Mouse (Mus musculus) erythroblast, embryonic 14.5 days (primary cell): ENCODE data around the gene Cd101.

ENCODE experiments used
- GATA1 ChIP-seq: IDR thresholded peaks from 2 replicates; pipeline ENCODE4 v1.6.1; 2012; ENCODE audit warnings: low read length, inconsistent platforms, mixed read lengths
- TAL1 ChIP-seq: IDR thresholded peaks from 3 replicates; pipeline ENCODE4 v1.6.1; 2012; ENCODE audit warnings: low read length, inconsistent platforms, mixed read lengths

GRCm38 (mm10) chr3:101033644-101034043, 4.3 kb upstream of the Cd101 start:
- TF ChIP-seq GATA1 (no peak), TAL1 (no peak)
